Mouse (Mus musculus) monocyte, adult 2 months (primary cell): ENCODE data around the gene Jph4.

Experiments
- DNase-seq, 2 experiments: peaks; one replicate each; pipeline ENCODE4 v3.0.0; 2022; ENCODE audit warnings: low spot score in 2 of 2, low read depth in 1 of 2

Jph4 gene

DNA sequence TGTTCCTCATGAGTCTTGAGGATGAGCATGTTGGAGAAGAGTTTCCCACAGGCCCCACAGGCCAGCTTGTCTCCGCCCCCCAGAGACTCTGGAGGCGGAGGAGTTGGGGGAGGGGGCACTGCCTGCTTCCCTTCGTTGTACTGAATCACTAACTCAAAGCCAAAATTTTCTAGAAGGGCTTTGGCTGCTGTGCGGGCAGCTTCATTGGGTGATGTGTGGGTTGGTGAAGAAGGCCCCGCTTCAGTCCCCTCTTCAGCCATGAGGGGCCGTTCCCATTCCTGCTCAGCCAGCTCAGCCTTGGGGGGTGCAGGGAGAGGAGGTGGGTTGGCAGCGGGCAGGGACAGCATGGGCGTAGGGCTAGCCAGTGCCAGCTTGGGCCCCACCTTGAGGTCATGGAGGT, 50.7 kb downstream of the Jph4 start:
- no peak for DNase-seq

DNA sequence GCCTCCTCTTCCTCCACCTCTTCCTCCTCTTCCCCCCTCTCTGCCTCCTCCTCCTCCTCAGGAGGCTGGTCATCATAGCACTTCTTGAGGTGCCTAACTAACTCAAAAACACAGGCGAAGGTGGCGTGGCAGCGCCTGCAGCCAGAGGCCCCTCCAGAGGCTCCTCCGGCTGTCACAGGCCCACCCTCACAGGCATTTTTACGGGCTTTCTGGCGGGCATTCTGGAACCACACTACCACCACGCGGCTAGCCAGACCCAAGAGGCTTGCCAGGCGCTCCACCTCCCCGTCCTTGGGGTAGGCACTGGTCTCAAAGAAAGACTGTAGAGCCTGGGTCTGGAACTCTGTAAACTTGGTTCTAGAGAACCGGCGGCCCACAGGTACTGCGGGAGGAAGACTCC, 51.3 kb downstream of the Jph4 start:
- DNase-seq = no peak

DNA sequence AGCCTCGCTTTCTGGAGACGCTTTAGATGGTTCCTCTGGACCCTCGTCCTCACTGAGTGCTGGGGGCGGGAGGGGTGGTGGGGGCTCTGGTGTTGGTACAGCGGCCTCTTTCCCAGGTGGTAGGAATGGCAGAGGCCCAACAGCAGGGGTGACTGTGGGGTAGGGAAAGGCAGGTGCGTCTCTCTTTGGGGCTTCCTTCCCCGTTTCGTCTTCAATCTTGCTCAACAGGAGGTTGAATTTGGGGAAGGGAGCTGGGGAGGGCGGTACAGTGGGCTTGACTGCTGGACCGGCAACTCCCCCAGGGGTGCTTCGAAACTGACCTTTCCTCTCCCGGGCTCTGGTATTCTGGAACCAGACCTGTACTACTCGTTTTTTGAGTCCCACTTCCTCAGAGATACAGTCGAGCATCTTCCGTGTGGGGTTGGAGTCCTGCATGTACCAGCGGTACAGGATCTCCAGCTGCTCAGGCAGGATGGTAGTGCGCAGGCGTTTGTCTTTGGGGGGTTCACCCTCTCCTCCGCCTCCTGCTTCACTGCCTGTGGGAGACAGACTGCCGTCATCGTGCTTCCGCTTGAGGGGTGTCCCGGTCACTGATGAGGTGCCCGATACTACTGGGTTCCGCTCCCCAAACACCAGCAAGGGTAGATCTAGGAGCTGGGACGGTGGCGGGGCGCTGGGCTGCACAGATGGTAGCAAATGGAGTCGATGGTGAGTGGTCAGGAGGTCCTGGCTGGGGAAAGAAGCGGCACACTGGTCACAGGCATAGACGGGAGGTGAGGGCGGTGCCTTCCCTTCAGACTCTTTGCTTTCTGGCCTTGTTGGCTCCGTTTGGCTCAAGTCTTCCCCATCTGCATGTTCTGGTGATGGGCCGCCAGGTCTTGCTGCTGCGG, 52.0 kb downstream of the Jph4 start:
- DNase-seq = no peak

DNA sequence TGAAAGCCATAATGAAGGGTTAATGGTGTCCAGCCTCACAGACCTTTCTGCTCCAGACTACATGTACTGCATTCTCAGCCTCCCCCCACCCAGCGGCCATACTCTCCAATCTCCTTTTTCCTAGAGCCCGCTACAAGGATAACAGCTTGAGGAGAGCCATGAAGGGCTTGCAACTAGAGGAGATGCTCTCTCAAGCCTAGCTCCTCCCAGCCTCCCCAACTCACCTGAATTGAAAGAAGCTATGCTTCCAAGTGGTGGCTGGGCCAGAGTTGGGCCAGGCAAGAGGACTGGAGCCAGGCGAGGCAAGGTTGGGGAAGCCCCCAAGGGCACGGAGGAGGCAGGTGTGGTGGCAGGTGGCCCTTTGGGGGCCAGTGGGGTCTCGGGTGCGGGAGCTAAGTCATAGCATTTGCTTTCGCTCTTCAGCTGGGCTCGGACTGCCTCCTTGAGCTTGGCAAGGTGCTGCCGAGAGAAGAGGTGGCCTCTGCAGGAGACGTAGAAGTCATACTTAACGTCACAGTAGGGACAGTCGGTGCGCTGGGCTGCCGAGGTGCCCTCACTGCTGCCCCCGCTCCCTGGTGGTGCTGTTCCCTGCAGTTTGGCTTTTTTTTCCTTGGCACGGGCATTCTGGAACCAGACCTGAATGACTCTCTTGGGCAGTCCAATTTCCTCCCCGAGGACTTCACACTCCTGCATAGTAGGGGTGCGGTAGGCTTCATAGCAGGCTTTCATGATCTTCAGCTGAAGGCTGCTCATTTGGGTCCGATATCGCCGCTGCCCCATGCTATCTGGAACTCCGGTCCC, 53.0 kb downstream of the Jph4 start:
- no peak for DNase-seq

DNA sequence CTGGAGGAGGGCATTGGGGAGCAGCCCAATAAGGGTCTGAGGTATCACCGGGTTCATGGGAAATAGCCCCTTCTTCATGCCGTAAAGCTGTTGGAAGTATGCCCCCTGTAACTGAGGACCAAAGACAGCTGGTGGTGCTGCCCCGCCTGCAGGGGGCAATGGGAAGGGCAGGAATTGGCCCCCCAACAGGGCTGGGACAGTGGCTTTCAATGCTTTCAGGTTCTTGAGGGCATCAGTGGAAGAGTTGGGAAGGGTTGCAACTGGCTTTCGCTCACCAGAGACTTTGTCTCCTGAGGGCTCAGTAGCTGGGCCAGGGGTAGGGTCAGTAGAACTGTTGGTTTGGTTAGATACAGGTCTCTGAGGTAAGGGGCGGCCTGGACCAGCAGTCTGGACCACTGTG, 53.6 kb downstream of the Jph4 start:
- DNase-seq = no peak

DNA sequence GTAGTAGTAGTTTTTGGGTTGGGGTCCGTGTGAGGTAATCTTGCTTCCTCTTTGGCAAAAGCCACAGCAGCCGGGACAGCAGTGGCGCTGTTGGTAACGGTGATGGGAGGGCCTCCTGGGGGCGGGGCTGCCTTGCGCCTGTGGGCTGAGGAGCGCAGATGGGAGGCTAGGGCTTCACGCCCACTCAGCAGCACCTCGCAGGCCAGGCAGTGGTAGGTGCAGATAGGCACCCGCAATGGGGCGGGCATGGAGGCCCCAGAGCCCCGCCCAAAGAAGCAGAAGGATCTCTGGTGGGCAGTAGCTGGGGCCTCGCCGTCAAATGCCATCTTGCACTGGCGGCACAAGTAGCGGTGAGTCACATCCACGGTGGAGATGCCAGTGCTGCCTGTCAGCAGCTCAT, 54.1 kb downstream of the Jph4 start:
- no peak for DNase-seq

DNA sequence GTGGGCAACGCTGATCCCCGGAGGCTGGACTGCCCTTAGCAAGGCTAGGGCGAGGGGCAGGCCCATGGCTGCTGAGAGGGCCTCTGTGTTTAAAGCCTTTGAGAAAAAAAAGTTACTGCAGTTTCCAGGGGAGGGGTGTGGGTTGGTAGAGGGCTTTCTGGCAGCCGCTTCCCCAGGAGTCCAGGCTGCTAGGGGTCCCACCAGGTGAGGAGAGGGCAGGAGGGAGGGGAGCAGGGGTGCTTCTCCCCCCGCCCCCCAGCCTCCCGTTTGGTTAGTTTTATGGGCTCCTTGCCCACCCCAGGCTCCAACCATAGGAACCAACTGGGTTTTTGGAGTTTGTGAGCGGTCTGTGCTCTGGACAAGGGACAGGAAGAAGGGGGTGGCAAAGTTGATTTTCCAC, 54.9 kb downstream of the Jph4 start:
- DNase-seq = no peak

DNA sequence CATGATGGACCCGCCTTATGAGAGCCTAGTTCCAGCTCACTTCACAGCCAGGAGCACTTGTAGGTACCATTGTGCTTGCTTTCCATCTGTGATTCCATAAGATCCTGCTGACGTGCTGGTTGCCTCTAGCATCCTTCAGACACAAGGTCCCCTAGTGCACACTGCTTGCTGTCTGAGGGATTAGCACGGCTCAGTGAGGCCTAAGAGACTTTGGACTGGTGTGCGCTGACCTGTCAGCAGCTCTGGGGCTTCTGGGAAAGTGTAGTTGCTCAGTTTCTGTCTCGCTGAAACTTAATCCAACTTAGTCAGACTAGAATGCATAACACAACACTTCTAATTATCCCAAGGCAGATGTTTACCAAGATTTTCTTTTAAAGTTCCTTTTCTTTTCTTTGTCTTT, 56.8 kb downstream of the Jph4 start:
- no peak for DNase-seq

DNA sequence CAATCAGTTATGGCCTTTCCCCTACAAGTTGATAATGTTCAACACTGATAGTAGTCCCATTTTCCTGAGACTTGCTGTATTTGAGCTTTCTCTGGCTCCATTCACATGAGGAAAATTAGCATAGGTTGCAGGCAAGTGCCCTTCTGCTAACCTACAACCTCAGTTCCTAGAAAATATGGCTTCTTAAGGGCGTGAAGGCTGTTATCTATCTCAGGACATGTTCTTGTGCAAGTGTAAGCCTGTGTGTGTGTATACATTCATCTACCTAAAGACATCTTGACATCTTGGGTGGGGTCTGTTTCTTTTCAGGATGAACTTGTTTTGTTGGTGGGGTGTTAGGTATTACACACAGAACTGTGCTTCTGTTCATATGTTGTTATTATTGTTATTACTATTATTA, 57.7 kb downstream of the Jph4 start:
- DNase-seq = no peak
